Mouse (Mus musculus) CD4-positive naive resting alpha-beta T cell, adult 76 days (primary cell): ENCODE data around the gene Ska2. TPM values are rescaled to one million over a fixed set of nuclear protein-coding genes. Genes with fewer than 3 reads are reported as not detected.

Source experiments
- total RNA-seq: library from RNA; stranded (reverse); gene quantifications from one replicate; pipeline ENCODE4 v1.2.4, GENCODE M21; 2023

The Ska2 gene
- 4.4 TPM for total RNA-seq

GRCm38 (mm10) chr11:87108755-87109518, at the start of gene Ska2:
Ska2 (plus strand) TSS chr11:87109234.

GRCm38 (mm10) chr11:87073866-87074440, 35.1 kb upstream of the Ska2 start, which contains the start of gene Gdpd1:
Gdpd1 (minus strand) TSS chr11:87074062.

GRCm38 (mm10) chr11:87086290-87086984, 22.6 kb upstream of the Ska2 start, which contains the start of gene Smg8:
Smg8 (minus strand) TSS chr11:87086774.

GRCm38 (mm10) chr11:87108409-87108754, 652 bp upstream of the Ska2 start, which contains the start of gene Prr11:
Prr11 (minus strand) TSS chr11:87108708.

GRCm38 (mm10) chr11:87126824-87127816, 18.1 kb downstream of the Ska2 start, which contains the start of gene Trim37:
Trim37 (plus strand) TSS chr11:87127077.

Other genes with a start within 250 kb of the Ska2 start
- gene Ypel2, start 115.5 kb upstream of the Ska2 start, total RNA-seq = 5.0 TPM
- 0.64 TPM for gene Gdpd1, start 35.2 kb upstream of the Ska2 start, total RNA-seq
- gene Smg8, start 22.5 kb upstream of the Ska2 start, total RNA-seq = 22.5 TPM
- 0.29 TPM for gene Prr11, start 526 bp upstream of the Ska2 start, total RNA-seq
- gene Trim37, start 17.8 kb downstream of the Ska2 start, total RNA-seq = 7.7 TPM
- 0.79 TPM for gene Ppm1e, start 249.8 kb downstream of the Ska2 start, total RNA-seq